Mouse (Mus musculus): ENCODE measurements around the gene Col27a1.

- TF ChIP-seq GATA1 (IDR thresholded peaks at IDR 0.05; ENCODE audit: borderline replicate concordance, low read length) (no peak), FLI1 (IDR thresholded peaks at IDR 0.05; ENCODE audit: low read length) (no peak)
These were observed 3.7 kb downstream of the Col27a1 start for GRCm38 (mm10) chr4:63217513-63217912.
